Mouse (Mus musculus): ENCODE measurements at regions not wholly inside any gene's neighbourhood (a gene's known extent, or its start where the extent isn't known, plus 50 kb on each side); places are given as distances from the start of the nearest gene placed in this dataset.

- TF ChIP-seq CTCF (IDR thresholded peaks at IDR 0.05; ENCODE audit: low read depth), result no peak
- TF ChIP-seq EP300 (IDR thresholded peaks at IDR 0.05; ENCODE audit: low read depth), result no peak
- H3K27me3 ChIP-seq (ENCODE audit: control insufficient read depth, insufficient read depth, low read length), result no peaks in the 10 kb centered on the region
- no peaks in the 10 kb centered on the region for H3K36me3 ChIP-seq (replicated peaks; ENCODE audit: control insufficient read depth, insufficient read depth, low read depth)
- H3K27ac ChIP-seq, result no peak overlapping the region
- no peak overlapping the region for H3K4me3 ChIP-seq (ENCODE audit: insufficient read depth in 1 of 2, low read depth in 2 of 2, low read length in 2 of 2)
- no peak for DNase-seq (ENCODE audit: low read depth in 3 of 3, low spot score in 3 of 3)
- H3K9me3 ChIP-seq (ENCODE audit: control insufficient read depth, low read length), result no peaks in the 10 kb centered on the region
- no peak overlapping the region for H3K9ac ChIP-seq (replicated peaks)
- H3K4me2 ChIP-seq (ENCODE audit: low read depth), result no peak overlapping the region
- ATAC-seq (ENCODE audit: insufficient read depth), result no peak
- H3K4me1 ChIP-seq (replicated peaks; ENCODE audit: control insufficient read depth in 2 of 2, insufficient read depth in 2 of 2, low read length in 1 of 2), result no peaks in the 10 kb centered on the region
These were observed 426.9 kb downstream of the Sorl1 start for GRCm38 (mm10) chr9:41697160-41697559.

GRCm38 (mm10) chr9:41682911-41683310, 441.2 kb downstream of the Sorl1 start:
- ATAC-seq (ENCODE audit: insufficient read depth) (no peak), DNase-seq (ENCODE audit: low read depth in 3 of 3, low spot score in 3 of 3) (no peak)
- Histone ChIP-seq H3K9ac (replicated peaks) (no peak overlapping the region), H3K27ac (no peak overlapping the region), H3K4me1 (replicated peaks; ENCODE audit: control insufficient read depth in 2 of 2, insufficient read depth in 2 of 2, low read length in 1 of 2) (no peaks in the 10 kb centered on the region), H3K36me3 (replicated peaks; ENCODE audit: control insufficient read depth, insufficient read depth, low read depth) (no peaks in the 10 kb centered on the region), H3K4me3 (ENCODE audit: insufficient read depth in 1 of 2, low read depth in 2 of 2, low read length in 2 of 2) (no peak overlapping the region), H3K9me3 (ENCODE audit: control insufficient read depth, low read length) (no peaks in the 10 kb centered on the region), H3K27me3 (ENCODE audit: control insufficient read depth, insufficient read depth, low read length) (no peaks in the 10 kb centered on the region), H3K4me2 (ENCODE audit: low read depth) (no peak overlapping the region)
- TF ChIP-seq EP300 (IDR thresholded peaks at IDR 0.05; ENCODE audit: low read depth) (no peak), CTCF (IDR thresholded peaks at IDR 0.05; ENCODE audit: low read depth) (no peak)
- 62% methylated on average over 1 of the region's 1 CpGs for WGBS (ENCODE audit: insufficient replicate concordance)

GRCm38 (mm10) chr9:41675656-41676055, 448.4 kb downstream of the Sorl1 start:
- no peaks in the 10 kb centered on the region for H3K4me1 ChIP-seq (replicated peaks; ENCODE audit: control insufficient read depth in 2 of 2, insufficient read depth in 2 of 2, low read length in 1 of 2)
- 62% methylated on average over 2 of the region's 2 CpGs for WGBS (ENCODE audit: insufficient replicate concordance)
- no peaks in the 10 kb centered on the region for H3K36me3 ChIP-seq (replicated peaks; ENCODE audit: control insufficient read depth, insufficient read depth, low read depth)
- no peak for TF ChIP-seq CTCF (IDR thresholded peaks at IDR 0.05; ENCODE audit: low read depth)
- TF ChIP-seq EP300 (IDR thresholded peaks at IDR 0.05; ENCODE audit: low read depth), result no peak
- no peak overlapping the region for H3K4me3 ChIP-seq (ENCODE audit: insufficient read depth in 1 of 2, low read depth in 2 of 2, low read length in 2 of 2)
- no peak for DNase-seq (ENCODE audit: low read depth in 3 of 3, low spot score in 3 of 3)
- no peaks in the 10 kb centered on the region for H3K27me3 ChIP-seq (ENCODE audit: control insufficient read depth, insufficient read depth, low read length)
- no peak overlapping the region for H3K27ac ChIP-seq
- no peak for ATAC-seq (ENCODE audit: insufficient read depth)
- H3K9ac ChIP-seq (replicated peaks), result no peak overlapping the region
- H3K4me2 ChIP-seq (ENCODE audit: low read depth), result no peak overlapping the region
- no peaks in the 10 kb centered on the region for H3K9me3 ChIP-seq (ENCODE audit: control insufficient read depth, low read length)

GRCm38 (mm10) chr9:41672958-41673357, 451.1 kb downstream of the Sorl1 start:
- no peak for TF ChIP-seq EP300 (IDR thresholded peaks at IDR 0.05; ENCODE audit: low read depth)
- TF ChIP-seq CTCF (IDR thresholded peaks at IDR 0.05; ENCODE audit: low read depth), result no peak
- no peaks in the 10 kb centered on the region for H3K4me1 ChIP-seq (replicated peaks; ENCODE audit: control insufficient read depth in 2 of 2, insufficient read depth in 2 of 2, low read length in 1 of 2)

GRCm38 (mm10) chr9:41668741-41669140, 455.4 kb downstream of the Sorl1 start:
- no peaks in the 10 kb centered on the region for H3K4me1 ChIP-seq (replicated peaks; ENCODE audit: control insufficient read depth in 2 of 2, insufficient read depth in 2 of 2, low read length in 1 of 2)
- H3K4me2 ChIP-seq (ENCODE audit: low read depth), result no peak overlapping the region
- ATAC-seq (ENCODE audit: insufficient read depth) (no peak), DNase-seq (ENCODE audit: low read depth in 3 of 3, low spot score in 3 of 3) (no peak)
- H3K27ac ChIP-seq, result no peak overlapping the region
- WGBS (ENCODE audit: insufficient replicate concordance), result 45% methylated on average over 1 of the region's 1 CpGs
- no peak overlapping the region for H3K9ac ChIP-seq (replicated peaks)
- no peak overlapping the region for H3K4me3 ChIP-seq (ENCODE audit: insufficient read depth in 1 of 2, low read depth in 2 of 2, low read length in 2 of 2)
- TF ChIP-seq EP300 (IDR thresholded peaks at IDR 0.05; ENCODE audit: low read depth), result no peak
- TF ChIP-seq CTCF (IDR thresholded peaks at IDR 0.05; ENCODE audit: low read depth), result no peak
- H3K9me3 ChIP-seq (ENCODE audit: control insufficient read depth, low read length), result no peaks in the 10 kb centered on the region
- no peaks in the 10 kb centered on the region for H3K27me3 ChIP-seq (ENCODE audit: control insufficient read depth, insufficient read depth, low read length)
- H3K36me3 ChIP-seq (replicated peaks; ENCODE audit: control insufficient read depth, insufficient read depth, low read depth), result no peaks in the 10 kb centered on the region

More at GRCm38 (mm10) chr9:41672958-41673357, 451.1 kb downstream of the Sorl1 start:
- ATAC-seq (ENCODE audit: insufficient read depth) (no peak), DNase-seq (ENCODE audit: low read depth in 3 of 3, low spot score in 3 of 3) (no peak)
- H3K4me2 ChIP-seq (ENCODE audit: low read depth), result no peak overlapping the region
- 44% methylated on average over 2 of the region's 2 CpGs for WGBS (ENCODE audit: insufficient replicate concordance)
- no peaks in the 10 kb centered on the region for H3K36me3 ChIP-seq (replicated peaks; ENCODE audit: control insufficient read depth, insufficient read depth, low read depth)
- no peaks in the 10 kb centered on the region for H3K9me3 ChIP-seq (ENCODE audit: control insufficient read depth, low read length)
- H3K27me3 ChIP-seq (ENCODE audit: control insufficient read depth, insufficient read depth, low read length), result no peaks in the 10 kb centered on the region
- no peak overlapping the region for H3K4me3 ChIP-seq (ENCODE audit: insufficient read depth in 1 of 2, low read depth in 2 of 2, low read length in 2 of 2)
- H3K27ac ChIP-seq, result no peak overlapping the region
- H3K9ac ChIP-seq (replicated peaks), result no peak overlapping the region

All from liver, embryonic 14.5 days (tissue).